Mouse (Mus musculus): ENCODE data around the gene Sh3kbp1. TPM values are rescaled to one million over a fixed set of nuclear protein-coding genes. Genes with fewer than 3 reads are reported as not detected.

The Sh3kbp1 gene
- total and polyA plus RNA-seq, 3 experiments = 45.4 to 85.8 (median 48.2) TPM

DNA sequence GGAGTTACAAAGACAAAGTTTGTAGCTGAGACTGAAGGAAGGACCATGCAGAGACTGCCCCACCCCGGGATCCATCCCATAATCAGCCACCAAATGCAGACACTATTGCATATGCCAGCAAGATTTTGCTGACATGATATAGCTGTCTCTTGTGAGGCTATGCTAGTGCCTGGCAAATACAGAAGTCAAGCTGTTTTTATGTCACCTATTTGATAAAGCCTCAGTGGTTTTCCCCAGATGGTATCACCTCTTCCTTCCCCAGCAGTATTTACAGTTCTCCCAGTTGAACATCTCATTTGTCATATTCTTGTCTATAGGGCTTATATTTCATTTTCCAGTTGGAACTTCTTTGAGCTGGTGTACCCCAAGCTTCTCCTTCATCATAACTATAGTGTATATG is 280.6 kb downstream of the Sh3kbp1 start:
- no peak overlapping the region for H3K4me3 ChIP-seq (replicated peaks in 1 of 3; ENCODE audit: low read depth in 2 of 3, low read length in 2 of 3, poor library complexity in 1 of 3)
- no peak for TF ChIP-seq MXI1 (IDR thresholded peaks at IDR 0.05; ENCODE audit: low read depth, low read length)
- TF ChIP-seq RAD21 (IDR thresholded peaks at IDR 0.05; ENCODE audit: low read depth, low read length) = no peak
- no peak for TF ChIP-seq ETS1 (conservative IDR thresholded peaks at IDR 0.05; ENCODE audit: low read depth, low read length)
- no peak for TF ChIP-seq CHD2 (IDR thresholded peaks at IDR 0.05; ENCODE audit: low read length)
- TF ChIP-seq NELFE (IDR thresholded peaks at IDR 0.05; ENCODE audit: low read depth, low read length) = no peak
- no peak for TF ChIP-seq UBTF (IDR thresholded peaks at IDR 0.05; ENCODE audit: low read depth, low read length)
- TF ChIP-seq TBP (conservative IDR thresholded peaks at IDR 0.05; ENCODE audit: low read depth, low read length) = no peak
- no peak for TF ChIP-seq MAZ (IDR thresholded peaks at IDR 0.05; ENCODE audit: low read depth, low read length)
- TF ChIP-seq POLR2A (IDR thresholded peaks at IDR 0.05; ENCODE audit: low read depth, low read length) = no peak
- TF ChIP-seq E2F4 (IDR thresholded peaks at IDR 0.05; ENCODE audit: insufficient replicate concordance, low read depth, low read length) = no peak
- TF ChIP-seq IRF4 (IDR thresholded peaks at IDR 0.05; ENCODE audit: low read depth, low read length) = no peak
- TF ChIP-seq MEF2A (IDR thresholded peaks at IDR 0.05; ENCODE audit: borderline replicate concordance, low read depth, low read length) = no peak
- in situ Hi-C loops (cut with MboI; ENCODE audit: low pct_ligation_motif_present, low pct_unique_long_range_greater_than_20kb, low sequenced_read_pairs) (loop anchor here (10.0 kb wide), 1 partner anchor 283 kb away; the partner anchor contains the start of gene Sh3kbp1), dilution Hi-C loops (cut with MboI; ENCODE audit: extremely low pct_ligation_motif_present, extremely low pct_unique_long_range_greater_than_20kb, low sequenced_read_pairs) (no loop called here)
- no peaks in the 10 kb centered on the region for H3K9me3 ChIP-seq (replicated peaks; ENCODE audit: low read length)
- H3K9ac ChIP-seq (ENCODE audit: insufficient read depth, low read depth) = no peak overlapping the region
- H3K27me3 ChIP-seq (replicated peaks) = no peaks in the 10 kb centered on the region
- H3K36me3 ChIP-seq (replicated peaks in 1 of 2; ENCODE audit: control insufficient read depth in 1 of 2, insufficient read depth in 1 of 2, low read length in 1 of 2) = peaks cover 0 to 17% of the 10 kb centered on the region in 2 experiments
- no peaks in the 10 kb centered on the region for H3K79me2 ChIP-seq (replicated peaks; ENCODE audit: control insufficient read depth, extremely low read depth, insufficient read depth, poor library complexity, severe bottlenecking)
- no peak overlapping the region for H3K4me2 ChIP-seq (ENCODE audit: insufficient read depth, low read depth, poor library complexity, severe bottlenecking)
- no peak for DNase-seq (ENCODE audit: extremely low read depth)
- H3K27ac ChIP-seq (ENCODE audit: insufficient read depth, low read depth) = no peak overlapping the region
- peaks cover 0 to 31% of the 10 kb centered on the region in 2 experiments; a peak in 2 of 4 replicates for H3K4me1 ChIP-seq (ENCODE audit: control insufficient read depth in 1 of 2, insufficient read depth in 2 of 2)

DNA sequence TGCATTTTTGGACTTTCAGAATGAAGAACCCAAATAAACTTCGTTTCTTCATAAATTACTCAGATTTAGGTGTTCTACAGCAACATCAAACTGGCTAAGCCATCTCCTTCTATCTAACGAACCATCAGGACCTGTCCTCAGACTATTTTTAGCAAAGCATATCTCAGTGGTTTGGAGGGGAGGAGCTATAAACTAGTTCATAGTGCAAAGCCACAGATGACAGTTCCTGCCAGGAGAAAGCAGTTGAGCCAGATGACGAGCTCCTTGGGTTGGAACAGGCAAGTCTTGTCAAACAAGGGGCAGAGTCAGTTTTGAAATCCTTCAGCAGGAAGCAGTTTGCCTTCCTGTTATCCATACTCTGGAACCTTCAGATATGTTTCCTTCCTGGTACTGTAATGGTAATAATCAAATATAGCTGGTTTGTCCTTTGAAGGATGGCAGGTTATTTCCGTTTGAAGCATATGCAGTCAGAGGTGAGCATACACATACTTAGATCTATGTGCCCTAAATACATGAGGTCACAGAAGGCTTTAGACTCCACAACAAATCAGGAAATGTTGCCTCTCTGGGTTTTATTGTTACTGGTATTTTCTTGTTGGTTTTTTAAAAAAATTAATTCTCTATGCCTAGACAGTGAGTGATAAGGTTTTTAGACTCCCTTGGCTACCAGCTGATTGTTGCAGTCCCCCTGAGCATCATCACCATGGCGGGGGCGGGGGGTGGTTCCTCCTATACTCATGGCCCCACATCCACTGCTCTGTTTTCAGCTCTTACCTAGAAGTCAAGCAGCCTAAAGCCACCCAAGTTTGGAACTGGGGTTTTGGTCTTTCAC is 282.6 kb downstream of the Sh3kbp1 start:
- no peak overlapping the region for H3K9ac ChIP-seq (ENCODE audit: insufficient read depth, low read depth)
- H3K4me3 ChIP-seq (replicated peaks in 1 of 3; ENCODE audit: low read depth in 2 of 3, low read length in 2 of 3, poor library complexity in 1 of 3) = no peak overlapping the region
- H3K79me2 ChIP-seq (replicated peaks; ENCODE audit: control insufficient read depth, extremely low read depth, insufficient read depth, poor library complexity, severe bottlenecking) = no peaks in the 10 kb centered on the region
- dilution Hi-C loops (cut with MboI; ENCODE audit: extremely low pct_ligation_motif_present, extremely low pct_unique_long_range_greater_than_20kb, low sequenced_read_pairs) = no loop called here
- H3K4me2 ChIP-seq (ENCODE audit: insufficient read depth, low read depth, poor library complexity, severe bottlenecking) = 0 out of 2 replicates have a peak overlapping the region, but pooled peaks have one; percentile 4
- peak; percentile 39 for DNase-seq (ENCODE audit: extremely low read depth)
- H3K36me3 ChIP-seq (replicated peaks in 1 of 2; ENCODE audit: control insufficient read depth in 1 of 2, insufficient read depth in 1 of 2, low read length in 1 of 2) = peaks cover 0 to 17% of the 10 kb centered on the region in 2 experiments
- TF ChIP-seq JUND (conservative IDR thresholded peaks at IDR 0.05; ENCODE audit: low read depth, low read length) (no peak), MEF2A (IDR thresholded peaks at IDR 0.05; ENCODE audit: borderline replicate concordance, low read depth, low read length) (peak; percentile 18; the same call in 1 of the 2 replicates), KAT2A (IDR thresholded peaks at IDR 0.05; ENCODE audit: insufficient replicate concordance, low read length) (no peak)
- H3K9me3 ChIP-seq (replicated peaks; ENCODE audit: low read length) = no peaks in the 10 kb centered on the region
- no peak overlapping the region for H3K27ac ChIP-seq (ENCODE audit: insufficient read depth, low read depth)
- H3K27me3 ChIP-seq (replicated peaks) = no peaks in the 10 kb centered on the region
- in situ Hi-C loops (cut with MboI; ENCODE audit: low pct_ligation_motif_present, low pct_unique_long_range_greater_than_20kb, low sequenced_read_pairs) = loop anchor here (10.0 kb wide), 1 partner anchor 285 kb away; the partner anchor contains the start of gene Sh3kbp1
- H3K4me1 ChIP-seq (ENCODE audit: control insufficient read depth in 1 of 2, insufficient read depth in 2 of 2) = peaks cover 0 to 31% of the 10 kb centered on the region in 2 experiments; a peak in 2 of 4 replicates
